Mouse (Mus musculus) lung, postnatal 14 days (tissue): Measurements from ENCODE around the gene Gfi1b.

ENCODE experiments used
- DNase-seq: peaks from one replicate; pipeline ENCODE4 v3.0.0; 2021

Gene Gfi1b

GRCm38 (mm10) chr2:28621111-28621510 lies 671 bp downstream of the Gfi1b start:
- no peak for DNase-seq

- DNase-seq, result no peak
These were observed 1.3 kb downstream of the Gfi1b start for GRCm38 (mm10) chr2:28620522-28620921.

- no peak for DNase-seq
These were observed 2.4 kb downstream of the Gfi1b start for GRCm38 (mm10) chr2:28619369-28619768.

- no peak for DNase-seq
These were observed 2.9 kb downstream of the Gfi1b start for GRCm38 (mm10) chr2:28618777-28619336.

- no peak for DNase-seq
These were observed 4.0 kb downstream of the Gfi1b start for GRCm38 (mm10) chr2:28617498-28618486.

GRCm38 (mm10) chr2:28616874-28617273 lies 4.9 kb downstream of the Gfi1b start:
- DNase-seq, result no peak

- DNase-seq, result no peak
These were observed 5.4 kb downstream of the Gfi1b start for GRCm38 (mm10) chr2:28616358-28616757.

GRCm38 (mm10) chr2:28613599-28613998 lies 8.2 kb downstream of the Gfi1b start:
- no peak for DNase-seq

GRCm38 (mm10) chr2:28612436-28613063 lies 9.2 kb downstream of the Gfi1b start:
- DNase-seq, result no peak

- no peak for DNase-seq
These were observed 10.4 kb downstream of the Gfi1b start for GRCm38 (mm10) chr2:28611407-28611787.

- DNase-seq, result no peak
These were observed 10.9 kb downstream of the Gfi1b start for GRCm38 (mm10) chr2:28610716-28611406.

- no peak for DNase-seq
These were observed 11.9 kb downstream of the Gfi1b start for GRCm38 (mm10) chr2:28609851-28610250.

GRCm38 (mm10) chr2:28607341-28608165 lies 14.2 kb downstream of the Gfi1b start:
- no peak for DNase-seq

GRCm38 (mm10) chr2:28606601-28607340 lies 15.0 kb downstream of the Gfi1b start:
- no peak for DNase-seq

GRCm38 (mm10) chr2:28605789-28606541 lies 15.8 kb downstream of the Gfi1b start:
- DNase-seq, result no peak

- no peak for DNase-seq
These were observed 18.2 kb downstream of the Gfi1b start for GRCm38 (mm10) chr2:28603542-28603941.

GRCm38 (mm10) chr2:28601720-28602590 lies 19.8 kb downstream of the Gfi1b start:
- DNase-seq, result no peak

- DNase-seq, result no peak
These were observed 22.2 kb downstream of the Gfi1b start for GRCm38 (mm10) chr2:28599569-28599900.

- no peak for DNase-seq
These were observed 22.9 kb downstream of the Gfi1b start for GRCm38 (mm10) chr2:28598692-28599568.
